Mouse (Mus musculus): Measurements from ENCODE around the gene Tmem270.

- no peak for TF ChIP-seq HCFC1 (IDR thresholded peaks at IDR 0.05; ENCODE audit: borderline replicate concordance, insufficient read depth, low read length)
- TF ChIP-seq CHD2 (IDR thresholded peaks at IDR 0.05; ENCODE audit: low read depth, low read length): no peak
- no peak for TF ChIP-seq ZC3H11A (IDR thresholded peaks at IDR 0.05; ENCODE audit: borderline replicate concordance, low read depth, low read length)
- TF ChIP-seq MAFK (IDR thresholded peaks at IDR 0.05; ENCODE audit: insufficient read depth, low read depth, low read length): no peak
Measured at GRCm38 (mm10) chr5:134895291-134895690, 11.2 kb downstream of the Tmem270 start.
